Mouse (Mus musculus) liver, adult 2 months (tissue): ENCODE results near the gene Lrch4.

Experiments
- CTCF ChIP-seq: fragments of 200-500 bp; IDR thresholded peaks from 2 replicates; pipeline ENCODE4 v1.5.1; 2011; ENCODE audit warnings: low read depth, low read length, control low read depth
- POLR2A ChIP-seq: fragments of 200-500 bp; IDR thresholded peaks from 2 replicates; pipeline ENCODE4 v1.6.1; 2011; ENCODE audit warnings: low read length, control low read depth; ENCODE audit not compliant: insufficient read depth; ENCODE audit errors: extremely low read depth

GRCm38 (mm10) chr5:137582702-137583101, 46.2 kb upstream of the Lrch4 start:
- TF ChIP-seq CTCF (no peak), POLR2A (no peak)
